Mouse (Mus musculus) liver, embryonic 15.5 days (tissue): ENCODE data around the gene Lax1. TPM values are rescaled to one million over a fixed set of nuclear protein-coding genes. Genes with fewer than 3 reads are reported as not detected.

Experiments
- ATAC-seq: fragments of 200-750 bp; cut with Nextera tagmentation; 2 replicates; pipeline ENCODE4 v1.8.0; 2017; ENCODE audit warnings: moderate number of reproducible peaks, mild to moderate bottlenecking, moderate library complexity; ENCODE audit not compliant: insufficient read depth
- H3K27ac ChIP-seq: fragments of 300-500 bp; sonication (generic); replicated peaks from 2 replicates; pipeline ENCODE4 v1.5.1; 2015; ENCODE audit warnings: mild to moderate bottlenecking, inconsistent platforms
- H3K27me3 ChIP-seq: fragments of 300-500 bp; sonication (generic); 2 replicates; pipeline ENCODE4 v1.6.1; 2015; ENCODE audit warnings: mild to moderate bottlenecking, inconsistent platforms
- H3K36me3 ChIP-seq: fragments of 300-500 bp; sonication (generic); replicated peaks from 2 replicates; pipeline ENCODE4 v1.6.1; 2015; ENCODE audit warnings: moderate library complexity, mild to moderate bottlenecking, inconsistent platforms
- H3K4me1 ChIP-seq: fragments of 300-500 bp; sonication (generic); replicated peaks from 2 replicates; pipeline ENCODE4 v1.6.1; 2015; ENCODE audit warnings: inconsistent platforms
- H3K4me2 ChIP-seq: fragments of 300-500 bp; sonication (generic); 2 replicates; pipeline ENCODE4 v1.6.1; 2015; ENCODE audit warnings: moderate library complexity, mild to moderate bottlenecking, inconsistent platforms
- H3K4me3 ChIP-seq: fragments of 300-500 bp; sonication (generic); replicated peaks from 2 replicates; pipeline ENCODE4 v1.5.1; 2015; ENCODE audit warnings: mild to moderate bottlenecking, inconsistent platforms
- H3K9ac ChIP-seq: fragments of 300-500 bp; sonication (generic); 2 replicates; pipeline ENCODE4 v1.6.1; 2015; ENCODE audit warnings: moderate library complexity, mild to moderate bottlenecking, inconsistent platforms
- H3K9me3 ChIP-seq: fragments of 300-500 bp; sonication (generic); replicated peaks from 2 replicates; pipeline ENCODE4 v1.6.1; 2016; ENCODE audit warnings: inconsistent platforms
- WGBS: fragments of 180-500 bp; shearing (Covaris S2); methylation state at CpG from one replicate; pipeline ENCODE4 v1.1.7; 2015; ENCODE audit warnings: mixed read lengths; ENCODE audit not compliant: insufficient replicate concordance; 5-methylcytosine and 5-hydroxymethylcytosine counted together
- microRNA-seq: library from miRNA; unstranded; fragments of <30 nt; microRNA quantifications from one replicate; pipeline ENCODE4, GENCODE M21; 2016
- polyA plus RNA-seq: library from polyadenylated mRNA; unstranded; fragments of >200 nt; fragmentation: Nextera tagmentation; extraction: Ambion mirVana; gene quantifications from 2 replicates; pipeline ENCODE4 v1.2.1, GENCODE M21; 2015

The Lax1 gene
- polyA plus RNA-seq, 1 experiment from 2014 or later = 0.58 TPM

DNA sequence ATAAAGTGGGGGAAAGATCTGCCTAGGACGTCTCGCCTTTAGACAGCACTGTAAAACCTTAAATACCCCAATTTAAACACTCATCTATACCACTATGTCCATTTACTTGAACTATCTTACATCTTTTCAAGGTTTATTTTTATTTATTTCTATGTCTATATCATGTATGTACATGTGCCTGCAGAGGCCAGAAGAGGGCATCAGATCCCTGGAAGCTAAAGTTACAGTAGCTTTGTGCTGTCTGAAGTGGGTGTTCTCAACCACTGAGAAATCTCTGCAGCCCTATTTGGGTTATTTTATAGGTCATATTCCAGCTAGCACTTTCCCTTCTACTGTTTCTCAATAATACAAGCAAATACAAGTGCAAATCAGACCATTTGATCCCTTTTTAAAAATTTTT, 57.7 kb downstream of the Lax1 start:
- WGBS = 80% methylated on average over 2 of the region's 2 CpGs
- ATAC-seq = no peak
- H3K27ac ChIP-seq = no peak overlapping the region
- no peak overlapping the region for H3K4me3 ChIP-seq
- H3K4me2 ChIP-seq = no peak overlapping the region
- H3K9ac ChIP-seq = no peak overlapping the region
- no peaks in the 10 kb centered on the region for H3K9me3 ChIP-seq
- H3K27me3 ChIP-seq = no peaks in the 10 kb centered on the region
- no peaks in the 10 kb centered on the region for H3K4me1 ChIP-seq
- peaks cover 90% of the 10 kb centered on the region for H3K36me3 ChIP-seq

Small RNA genes lying within 50 kb of the gene (microRNA-seq; reads per million reads assigned to microRNA genes)
- 1.0 reads per million for gene Mir6903

Other genes starting within 250 kb of the Lax1 start
- 292 and 335 TPM in 2 replicates for gene Snrpe, start 79.8 kb downstream of the Lax1 start, polyA plus RNA-seq
- not detected in 2 replicates for gene Zbed6, start 29.2 kb downstream of the Lax1 start, polyA plus RNA-seq
- gene Gm38394, start 28.8 kb downstream of the Lax1 start, polyA plus RNA-seq = 1.3 TPM in 2 replicates
- 37.6 and 40.1 TPM in 2 replicates for gene Atp2b4, start 110.9 kb upstream of the Lax1 start, polyA plus RNA-seq
- gene Optc, start 217.9 kb upstream of the Lax1 start, polyA plus RNA-seq = 0.08 and 0.13 TPM in 2 replicates
- gene Prelp, start 231.3 kb upstream of the Lax1 start, polyA plus RNA-seq = 3.5 and 3.7 TPM in 2 replicates